Comparison of ENCODE assay signal across 13 mouse cellular contexts in the genomic region with DNA sequence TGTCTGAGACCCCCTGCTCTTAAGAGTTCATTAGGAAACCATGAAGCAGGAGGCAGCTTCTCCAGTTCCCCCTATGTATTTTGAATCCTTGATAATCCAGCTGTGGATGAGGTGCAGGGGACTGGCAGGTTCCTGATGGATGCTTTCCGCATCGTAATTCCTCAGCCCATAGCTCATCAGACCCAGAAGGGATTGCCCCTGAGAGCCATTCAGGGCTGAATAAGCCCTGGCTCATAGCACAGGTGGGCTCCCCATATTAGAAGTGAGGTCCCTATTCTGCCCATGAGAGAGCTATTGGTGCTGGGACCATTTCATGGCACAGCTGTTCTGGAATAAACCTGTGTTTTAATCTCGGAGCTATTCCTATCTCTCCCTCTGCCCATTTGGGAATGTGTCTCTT.
DNase-seq lines count a peak whose midpoint lies in the region; ATAC-seq and TF ChIP-seq lines count a peak whose summit lies in the region.
"Had no signal": no experiment of that assay in that cellular context is flagged by ENCODE, and none has a peak within 500 bp of the region (broad histone marks: within the 10 kb centered on the region; RNA-seq: fewer than 3 reads in every experiment).

No protein-coding gene starts in this region.

- no peaks in the 10 kb centered on the region for H3K36me3 ChIP-seq in kidney, embryonic 14.5 days (ENCODE audit: control insufficient read depth, insufficient read depth, low read length)
- H3K36me3 ChIP-seq in kidney, adult 2 months (ENCODE audit: control insufficient read depth, insufficient read depth, low read length): no peaks in the 10 kb centered on the region
- no peaks in the 10 kb centered on the region for H3K36me3 ChIP-seq in forebrain, postnatal 0 days (ENCODE audit: insufficient read depth)
- no peaks in the 10 kb centered on the region for H3K36me3 ChIP-seq in midbrain, embryonic 11.5 days (ENCODE audit: control insufficient read depth, insufficient read depth, low read length)
- no peaks in the 10 kb centered on the region for H3K36me3 ChIP-seq in neural tube, embryonic 15.5 days
- H3K36me3 ChIP-seq: embryonic facial prominence, embryonic 12.5 days; limb, embryonic 12.5 days had no signal

- ATAC-seq in kidney, embryonic 14.5 days (ENCODE audit: low FRiP score, low TSS enrichment): peak; percentile 28; the same call in 1 of the 2 replicates
- ATAC-seq in forebrain, postnatal 0 days: no peak
- ATAC-seq in midbrain, embryonic 11.5 days (ENCODE audit: low FRiP score): no peak
- peak; percentile 33; the same call in 1 of the 2 replicates for ATAC-seq in neural tube, embryonic 15.5 days (ENCODE audit: low FRiP score)

- DNase-seq in kidney, adult 2 months: no peak
- no peak for DNase-seq in forebrain, postnatal 0 days
- no peak for DNase-seq in midbrain, embryonic 11.5 days (ENCODE audit: low spot score, missing footprints)
- no peak for DNase-seq in yolk sac, embryonic 10.5 days (ENCODE audit: low spot score)
- no peak for DNase-seq in gastrocnemius, adult 2 months
- DNase-seq: cerebellum, adult 11 months; kidney, adult 11 months had no signal

- no peaks in the 10 kb centered on the region for H3K27me3 ChIP-seq in kidney, embryonic 14.5 days (ENCODE audit: control insufficient read depth, insufficient read depth, low read length)
- no peaks in the 10 kb centered on the region for H3K27me3 ChIP-seq in kidney, adult 2 months (replicated peaks; ENCODE audit: control insufficient read depth, insufficient read depth, low read length)
- no peaks in the 10 kb centered on the region for H3K27me3 ChIP-seq in forebrain, postnatal 0 days (ENCODE audit: insufficient read depth, low read length)
- no peaks in the 10 kb centered on the region for H3K27me3 ChIP-seq in midbrain, embryonic 11.5 days (ENCODE audit: control insufficient read depth, insufficient read depth, low read length)
- no peaks in the 10 kb centered on the region for H3K27me3 ChIP-seq in neural tube, embryonic 15.5 days (replicated peaks)
- H3K27me3 ChIP-seq: embryonic facial prominence, embryonic 12.5 days; limb, embryonic 12.5 days had no signal

- no peak overlapping the region for H3K27ac ChIP-seq in kidney, embryonic 14.5 days (ENCODE audit: low read depth, low read length)
- H3K27ac ChIP-seq in kidney, adult 2 months (ENCODE audit: insufficient read depth, low read depth, low read length): no peak overlapping the region
- H3K27ac ChIP-seq in forebrain, postnatal 0 days (ENCODE audit: low read depth, low read length): peak overlapping the region; percentile 94
- H3K27ac ChIP-seq in midbrain, embryonic 11.5 days (ENCODE audit: low read depth, low read length): peak overlapping the region; percentile 69
- H3K27ac ChIP-seq in neural tube, embryonic 15.5 days (replicated peaks): peak overlapping the region; percentile 71; the same call in 1 of the 2 replicates
- H3K27ac ChIP-seq in gastrocnemius, adult 2 months: no peak overlapping the region
- H3K27ac ChIP-seq: liver, embryonic 14.5 days had no signal

- WGBS in kidney, embryonic 14.5 days: 44% methylated on average over 3 of the region's 3 CpGs
- WGBS in kidney, adult 2 months: 73% methylated on average over 3 of the region's 3 CpGs
- 60% methylated on average over 3 of the region's 3 CpGs for WGBS in forebrain, postnatal 0 days
- 78% methylated on average over 3 of the region's 3 CpGs for WGBS in midbrain, embryonic 11.5 days
- WGBS in neural tube, embryonic 15.5 days: 35% methylated on average over 3 of the region's 3 CpGs

- TF ChIP-seq POLR2A in kidney, adult 2 months (IDR thresholded peaks at IDR 0.05; ENCODE audit: low read depth, low read length): no peak

- intact Hi-C loops in gastrocnemius, adult 2 months (cut with DNase I): no loop called here

- no peak overlapping the region for H3K9ac ChIP-seq in kidney, embryonic 14.5 days (ENCODE audit: low read depth, low read length)
- H3K9ac ChIP-seq in forebrain, postnatal 0 days: no peak overlapping the region
- no peak overlapping the region for H3K9ac ChIP-seq in midbrain, embryonic 11.5 days (ENCODE audit: low read length)
- no peak overlapping the region for H3K9ac ChIP-seq in neural tube, embryonic 15.5 days (replicated peaks)
- H3K9ac ChIP-seq: embryonic facial prominence, embryonic 12.5 days; limb, embryonic 12.5 days; liver, embryonic 14.5 days had no signal

- H3K9me3 ChIP-seq in kidney, embryonic 14.5 days (ENCODE audit: control insufficient read depth, low read length): no peaks in the 10 kb centered on the region
- H3K9me3 ChIP-seq in forebrain, postnatal 0 days (ENCODE audit: low read length): no peaks in the 10 kb centered on the region
- no peaks in the 10 kb centered on the region for H3K9me3 ChIP-seq in midbrain, embryonic 11.5 days (ENCODE audit: control insufficient read depth, low read length)
- H3K9me3 ChIP-seq in neural tube, embryonic 15.5 days (replicated peaks): no peaks in the 10 kb centered on the region
- H3K9me3 ChIP-seq: embryonic facial prominence, embryonic 12.5 days; limb, embryonic 12.5 days had no signal

- no peak overlapping the region for H3K4me3 ChIP-seq in kidney, embryonic 14.5 days (ENCODE audit: low read length)
- H3K4me3 ChIP-seq in kidney, adult 2 months (ENCODE audit: insufficient read depth, low read depth, low read length): no peak overlapping the region
- no peak overlapping the region for H3K4me3 ChIP-seq in forebrain, postnatal 0 days (ENCODE audit: low read depth, low read length)
- H3K4me3 ChIP-seq in midbrain, embryonic 11.5 days (ENCODE audit: low read depth, low read length): no peak overlapping the region
- no peak overlapping the region for H3K4me3 ChIP-seq in neural tube, embryonic 15.5 days (replicated peaks)
- H3K4me3 ChIP-seq in gastrocnemius, adult 2 months: no peak overlapping the region
- H3K4me3 ChIP-seq: embryonic facial prominence, embryonic 12.5 days; limb, embryonic 12.5 days had no signal

- no peak for TF ChIP-seq CTCF in kidney, adult 2 months (conservative IDR thresholded peaks at IDR 0.05; ENCODE audit: insufficient read depth, insufficient read length, low read depth, low read length)
- TF ChIP-seq CTCF in forebrain, postnatal 0 days (IDR thresholded peaks at IDR 0.05; ENCODE audit: low read depth): no peak
- TF ChIP-seq CTCF in gastrocnemius, adult 2 months (IDR thresholded peaks at IDR 0.05): no peak

- peaks cover 19% of the 10 kb centered on the region for H3K4me1 ChIP-seq in kidney, embryonic 14.5 days (ENCODE audit: control insufficient read depth, insufficient read depth, low read length)
- H3K4me1 ChIP-seq in kidney, adult 2 months (ENCODE audit: control insufficient read depth, insufficient read depth, low read length): no peaks in the 10 kb centered on the region
- peaks cover 37% of the 10 kb centered on the region for H3K4me1 ChIP-seq in forebrain, postnatal 0 days (ENCODE audit: insufficient read depth)
- H3K4me1 ChIP-seq in midbrain, embryonic 11.5 days (ENCODE audit: control insufficient read depth, insufficient read depth, low read length): peaks cover 25% of the 10 kb centered on the region
- H3K4me1 ChIP-seq in neural tube, embryonic 15.5 days: peaks cover 35% of the 10 kb centered on the region

- H3K4me2 ChIP-seq in kidney, embryonic 14.5 days (replicated peaks; ENCODE audit: low read depth, low read length): no peak overlapping the region
- no peak overlapping the region for H3K4me2 ChIP-seq in forebrain, postnatal 0 days (ENCODE audit: low read depth)
- H3K4me2 ChIP-seq in midbrain, embryonic 11.5 days: no peak overlapping the region
- H3K4me2 ChIP-seq in neural tube, embryonic 15.5 days: peak overlapping the region; percentile 22; the same call in 1 of the 2 replicates
- H3K4me2 ChIP-seq: heart, embryonic 11.5 days had no signal

Comparison
In these comparisons a context has a peak if more than half of its experiments do, and no peak if none do; other contexts are left out.
1. ATAC-seq: peak in kidney, embryonic 14.5 days (single experiment) and neural tube, embryonic 15.5 days (single experiment); none in forebrain, postnatal 0 days (single experiment) and midbrain, embryonic 11.5 days (single experiment).
2. H3K27ac ChIP-seq: peak in forebrain, postnatal 0 days (single experiment), midbrain, embryonic 11.5 days (single experiment) and neural tube, embryonic 15.5 days (single experiment); none in kidney, embryonic 14.5 days (single experiment), kidney, adult 2 months (single experiment) and gastrocnemius, adult 2 months (single experiment).